Mouse (Mus musculus): ENCODE data around the gene Lrfn5.
A peak's percentile ranks its signal among the peaks of the same experiment; 100 is the strongest.

The Lrfn5 gene

DNA sequence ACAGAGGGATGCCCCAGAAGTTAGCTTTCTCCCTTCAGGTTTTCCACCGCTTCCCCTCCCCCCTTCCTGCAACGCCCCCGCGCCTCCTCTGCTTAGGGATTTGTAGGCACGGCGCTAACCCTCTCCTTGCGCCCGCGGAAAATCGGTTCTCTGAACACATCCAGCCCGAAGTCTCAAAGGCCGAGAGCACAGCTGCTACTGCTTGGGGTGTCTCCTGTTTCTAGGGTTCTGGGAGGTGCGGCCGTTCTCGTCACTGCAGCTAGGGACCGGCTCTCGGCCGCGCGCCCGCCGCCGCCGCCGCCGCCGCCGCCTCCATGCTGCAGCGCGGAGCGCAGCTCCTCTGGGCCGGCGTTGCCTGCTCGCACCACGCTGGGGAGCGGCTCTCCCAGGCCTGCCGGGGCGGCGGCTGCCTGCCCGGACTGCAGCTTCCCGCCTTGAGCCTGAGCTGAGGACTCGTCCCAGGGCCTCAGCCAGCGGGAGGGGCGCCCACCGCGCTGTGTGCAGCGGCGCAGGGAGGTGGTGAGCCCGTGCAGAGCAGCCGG lies at the start of gene Lrfn5:
TSS of gene Lrfn5 (plus strand) at position 322 of the 542 bp plus-strand sequence.
- DNase-seq (ENCODE audit: low read depth, low spot score), result no peak

GRCm38 (mm10) chr12:61521501-61522147 lies 1.3 kb upstream of the Lrfn5 start:
- no peak for DNase-seq (ENCODE audit: low read depth, low spot score)

GRCm38 (mm10) chr12:61522148-61522828 lies 662 bp upstream of the Lrfn5 start:
- DNase-seq (ENCODE audit: low read depth, low spot score), result no peak

DNA sequence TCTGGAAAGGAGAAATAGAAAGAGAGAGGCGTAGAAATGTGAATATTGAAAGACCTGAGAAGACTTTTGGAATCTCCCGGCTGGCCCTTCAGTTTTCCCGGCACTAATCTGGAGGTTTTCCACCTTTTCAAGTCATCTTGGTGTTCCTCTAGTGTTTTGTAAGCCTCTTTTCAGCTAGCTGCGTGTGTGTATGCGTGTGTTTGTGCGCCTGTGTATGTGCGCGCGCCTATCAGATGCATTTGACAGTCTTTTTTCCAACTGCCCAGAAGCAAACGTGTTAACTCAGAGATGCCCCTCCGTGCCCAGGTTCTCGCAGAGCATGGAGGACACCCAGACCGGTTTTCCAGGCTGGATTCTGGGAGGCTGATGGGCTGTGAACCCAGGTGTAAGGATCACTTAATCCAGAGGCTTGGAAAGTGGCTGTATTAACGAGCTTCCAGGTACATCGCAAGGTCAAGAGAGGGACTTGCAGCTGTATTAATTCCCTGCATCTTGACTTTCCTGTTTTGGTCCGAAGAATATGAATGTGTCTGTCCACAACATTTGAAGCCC lies 757 bp downstream of the Lrfn5 start:
- no peak for DNase-seq (ENCODE audit: low read depth, low spot score)

DNA sequence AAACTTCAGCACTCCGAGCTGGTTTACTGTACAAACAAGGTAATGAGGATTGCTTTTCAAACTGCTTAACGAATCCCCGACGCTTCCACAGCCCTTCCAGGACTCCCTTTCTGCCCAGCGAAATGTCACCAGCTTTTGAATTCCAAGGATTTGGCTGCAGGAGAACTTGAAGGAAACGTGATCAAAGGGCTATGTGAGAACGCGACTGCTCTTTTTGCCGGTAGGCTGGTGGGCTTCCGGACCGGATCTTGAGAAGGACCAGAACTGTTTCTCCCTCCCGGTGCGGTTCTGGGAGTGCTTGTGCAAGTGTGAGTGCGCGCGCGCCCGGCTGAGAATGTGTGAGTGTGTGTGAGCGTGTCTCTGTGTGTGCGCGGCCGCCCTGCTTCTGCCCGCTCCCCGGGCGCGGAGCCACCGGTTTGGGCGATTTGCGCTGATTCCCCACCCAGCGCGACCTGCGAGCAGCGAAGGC lies 1.3 kb downstream of the Lrfn5 start:
- no peak for DNase-seq (ENCODE audit: low read depth, low spot score)

GRCm38 (mm10) chr12:61526199-61526598 lies 3.2 kb downstream of the Lrfn5 start:
- DNase-seq (ENCODE audit: low read depth, low spot score), result no peak

- no peak for DNase-seq (ENCODE audit: low read depth, low spot score)
Measured at GRCm38 (mm10) chr12:61579949-61580348, 57.0 kb downstream of the Lrfn5 start.

DNA sequence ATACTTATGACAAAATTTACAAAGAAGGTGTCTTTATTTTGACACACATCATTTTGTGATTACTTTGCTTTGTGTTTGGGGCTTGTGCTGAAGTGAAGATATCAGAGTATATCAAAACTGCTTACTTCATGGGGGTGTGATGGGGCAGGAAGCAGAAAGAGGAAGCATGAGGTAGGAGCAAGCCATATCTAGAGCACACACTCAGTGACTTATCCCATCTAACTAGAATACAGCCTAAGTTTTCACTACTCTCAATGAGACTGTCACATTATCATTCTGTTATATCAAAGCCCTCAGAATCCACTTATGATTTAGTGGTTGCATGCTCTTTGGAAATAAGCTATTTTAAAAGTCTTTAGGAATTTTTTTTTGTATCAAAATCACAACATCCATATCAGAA lies 77.4 kb downstream of the Lrfn5 start:
- no peak for DNase-seq (ENCODE audit: low read depth, low spot score)

GRCm38 (mm10) chr12:61607871-61608270 lies 84.9 kb downstream of the Lrfn5 start:
- DNase-seq (ENCODE audit: low read depth, low spot score), result no peak

GRCm38 (mm10) chr12:61610081-61610480 lies 87.1 kb downstream of the Lrfn5 start:
- no peak for DNase-seq (ENCODE audit: low read depth, low spot score)

GRCm38 (mm10) chr12:61624532-61624931 lies 101.6 kb downstream of the Lrfn5 start:
- no peak for DNase-seq (ENCODE audit: low read depth, low spot score)

DNA sequence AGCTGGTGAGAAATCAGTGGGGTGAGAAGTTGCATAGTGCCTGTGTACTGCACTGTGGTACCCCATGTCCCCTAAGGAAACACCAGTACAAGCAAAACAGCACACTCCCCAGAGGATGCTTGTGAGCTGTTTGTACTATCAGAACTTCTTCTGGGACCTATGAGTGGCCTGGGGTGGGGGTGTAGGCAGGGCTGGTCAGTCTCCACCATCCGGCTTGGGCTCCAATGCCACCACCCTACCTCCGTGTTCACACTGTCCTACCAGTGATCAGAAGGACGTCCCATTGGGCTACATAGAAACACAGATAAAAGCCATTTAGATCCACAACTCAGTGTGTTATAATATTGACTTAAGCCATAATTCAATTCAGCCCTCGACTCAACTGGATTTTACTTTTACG lies 131.4 kb downstream of the Lrfn5 start:
- no peak for DNase-seq (ENCODE audit: low read depth, low spot score)

GRCm38 (mm10) chr12:61723158-61723557 lies 200.2 kb downstream of the Lrfn5 start:
- DNase-seq (ENCODE audit: low read depth, low spot score), result peak; percentile 13

- DNase-seq (ENCODE audit: low read depth, low spot score), result no peak
Measured at GRCm38 (mm10) chr12:61807073-61807605, 284.2 kb downstream of the Lrfn5 start.

- DNase-seq (ENCODE audit: low read depth, low spot score), result no peak
Measured at GRCm38 (mm10) chr12:61823601-61824000, 300.7 kb downstream of the Lrfn5 start.

GRCm38 (mm10) chr12:61826311-61826710 lies 303.4 kb downstream of the Lrfn5 start:
- DNase-seq (ENCODE audit: low read depth, low spot score), result no peak

DNA sequence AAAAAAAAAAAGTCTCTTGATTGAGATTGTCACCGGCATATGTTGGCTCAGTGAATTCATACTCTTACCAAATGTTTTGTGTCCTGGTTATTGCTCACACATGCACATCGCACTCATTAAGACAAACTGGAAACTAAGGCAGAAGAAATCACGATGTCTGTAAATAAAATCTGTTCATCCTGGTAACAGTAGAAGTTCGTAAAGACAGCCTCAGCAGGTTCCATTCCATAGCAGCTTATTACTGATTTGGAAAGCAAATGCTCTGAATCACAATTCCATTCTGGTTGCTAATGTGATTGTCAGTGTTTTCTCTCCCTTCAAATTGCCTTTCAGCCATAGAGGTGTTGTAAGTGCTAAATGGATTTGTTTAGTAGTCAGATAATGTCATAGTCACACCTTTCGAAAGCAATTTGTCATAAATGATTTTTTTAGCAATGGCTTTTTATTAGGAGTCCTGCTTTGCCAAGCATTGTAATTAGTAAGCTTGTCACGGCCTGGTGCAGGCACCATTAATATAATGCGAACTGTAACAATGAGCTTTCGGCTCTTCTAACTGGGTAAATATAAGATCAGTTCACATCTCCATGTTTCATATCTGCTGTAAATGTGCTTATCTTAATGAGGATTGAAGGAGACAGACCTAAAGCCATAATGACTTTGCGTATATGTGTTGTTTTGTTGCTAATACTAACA lies 319.8 kb downstream of the Lrfn5 start:
- no peak for DNase-seq (ENCODE audit: low read depth, low spot score)

GRCm38 (mm10) chr12:61854183-61854582 lies 331.2 kb downstream of the Lrfn5 start:
- no peak for DNase-seq (ENCODE audit: low read depth, low spot score)
